Mouse (Mus musculus): ENCODE data around the gene Tspan18.

Gene Tspan18

DNA sequence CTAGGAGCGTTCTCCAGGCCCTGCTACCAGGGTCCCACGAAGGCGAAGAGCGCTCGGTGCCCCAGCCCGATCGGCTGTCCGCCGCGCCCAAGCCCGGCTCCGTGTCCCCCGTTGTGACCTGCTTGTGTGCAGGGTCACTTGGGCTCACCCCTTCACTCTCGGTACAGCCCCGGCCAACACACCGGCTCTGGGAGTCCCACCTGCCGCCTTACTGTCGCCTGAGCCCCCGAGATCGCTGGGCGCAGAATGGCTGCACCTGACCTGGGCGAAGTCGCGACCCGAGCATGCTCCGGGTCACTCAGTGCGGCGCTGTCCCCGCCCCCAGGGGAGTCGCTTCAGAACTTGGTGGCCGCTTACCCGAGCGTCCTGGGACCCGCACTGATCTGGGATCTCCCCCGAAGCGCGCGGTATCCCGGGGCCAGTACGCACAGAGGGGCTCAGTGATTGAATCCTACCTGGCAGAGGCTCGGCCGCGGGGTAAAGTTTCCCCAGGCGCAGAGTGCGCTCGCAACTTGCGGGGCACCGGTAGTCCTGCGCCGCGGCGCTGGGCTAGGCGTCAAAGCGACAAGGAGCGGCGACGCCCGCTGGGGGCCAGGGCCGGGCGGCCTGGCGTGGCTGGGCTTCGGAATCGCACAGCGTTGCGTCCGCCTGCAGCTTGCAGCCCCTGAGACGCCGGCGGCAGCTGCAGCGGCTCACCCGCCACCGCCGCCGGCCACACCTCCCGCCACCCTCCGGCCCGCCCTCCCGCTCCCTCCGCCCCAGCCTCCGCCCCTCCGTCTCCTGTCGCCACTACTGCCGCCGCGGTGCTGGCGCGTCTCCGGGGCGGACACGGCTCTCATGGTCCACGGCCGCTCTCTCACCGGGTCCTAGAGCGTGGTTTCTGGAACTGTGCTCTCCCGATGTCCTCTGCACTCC is at the start of gene Tspan18:
Tspan18 (minus strand) TSS at position 689 of the 915 bp plus-strand sequence.
- CTCF ChIA-PET, result no interaction called here

- CTCF ChIA-PET, result no interaction called here
Observed at GRCm38 (mm10) chr2:93383831-93384230, 49.5 kb upstream of the Tspan18 start.

- CTCF ChIA-PET, result no interaction called here
Observed at GRCm38 (mm10) chr2:93380680-93381089, 46.4 kb upstream of the Tspan18 start.

DNA sequence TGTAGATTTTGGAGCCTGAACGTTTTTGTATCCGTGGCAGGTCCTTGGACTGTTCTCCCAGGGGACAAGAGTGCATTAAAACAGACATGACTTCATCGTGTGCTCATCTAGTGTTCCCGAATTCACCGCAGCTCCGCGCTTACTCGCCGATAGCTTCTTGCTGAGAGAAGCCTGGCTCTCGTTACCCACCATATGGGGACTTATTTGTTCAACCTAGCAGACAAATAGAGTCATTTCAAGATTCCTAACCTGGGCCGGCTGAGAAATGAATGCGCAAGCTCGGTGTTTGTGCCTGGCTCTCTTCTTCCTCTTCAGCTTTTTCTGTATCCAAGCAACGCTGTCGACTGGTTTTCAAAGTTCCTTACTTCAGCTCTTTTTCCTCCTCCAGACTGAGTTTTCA is 43.5 kb upstream of the Tspan18 start:
- CTCF ChIA-PET, result interaction anchor here (0.5 kb wide), 1 partner anchor 21 kb away, joined by 10 read pairs; no protein-coding TSS in a partner anchor

DNA sequence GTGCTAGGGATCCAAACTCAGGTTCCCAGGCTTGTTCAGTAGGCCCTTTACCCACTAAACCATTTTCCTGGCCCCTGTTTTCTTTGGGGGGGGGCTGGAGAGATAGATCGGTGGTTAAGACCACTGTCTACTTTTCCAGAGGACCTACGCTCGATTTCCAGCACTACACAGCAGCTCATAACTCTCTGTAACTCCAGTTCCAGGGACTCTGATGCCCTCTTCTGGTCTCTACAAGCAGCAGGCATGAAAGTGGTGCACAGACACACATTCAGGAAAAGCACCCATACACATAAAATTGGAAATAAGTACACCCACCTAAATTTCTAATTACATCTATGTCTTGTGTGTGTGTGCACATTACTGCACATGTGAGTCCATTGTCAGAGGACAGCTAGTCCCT is 42.9 kb upstream of the Tspan18 start:
- CTCF ChIA-PET, result interaction anchor here (0.5 kb wide), 1 partner anchor 20 kb away, joined by 10 read pairs; no protein-coding TSS in a partner anchor

GRCm38 (mm10) chr2:93372872-93373271 is 38.6 kb upstream of the Tspan18 start:
- CTCF ChIA-PET, result no interaction called here

GRCm38 (mm10) chr2:93372097-93372571 is 37.8 kb upstream of the Tspan18 start:
- CTCF ChIA-PET, result interaction anchor here (0.5 kb wide), 1 partner anchor 17 kb away, joined by 3 read pairs; no protein-coding TSS in a partner anchor

DNA sequence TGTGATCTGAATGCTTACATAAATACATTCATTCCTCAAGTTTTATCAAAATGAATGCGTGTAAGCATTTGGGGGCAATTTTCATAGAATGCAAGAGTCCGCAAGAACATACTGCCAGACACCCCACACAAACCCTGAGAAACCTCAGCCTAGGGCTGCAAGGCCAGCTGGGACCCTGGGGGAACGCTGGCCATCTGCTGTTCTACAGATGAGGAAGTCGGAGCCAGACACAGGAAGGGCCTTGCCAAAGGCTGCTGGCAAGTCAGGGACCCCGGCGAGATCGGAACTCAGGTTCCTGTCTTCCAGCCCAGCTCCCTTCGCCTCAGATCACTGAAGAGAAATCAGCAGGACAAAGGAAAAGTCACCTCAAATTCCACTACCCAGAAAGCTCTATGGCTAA is 34.6 kb upstream of the Tspan18 start:
- CTCF ChIA-PET, result no interaction called here

DNA sequence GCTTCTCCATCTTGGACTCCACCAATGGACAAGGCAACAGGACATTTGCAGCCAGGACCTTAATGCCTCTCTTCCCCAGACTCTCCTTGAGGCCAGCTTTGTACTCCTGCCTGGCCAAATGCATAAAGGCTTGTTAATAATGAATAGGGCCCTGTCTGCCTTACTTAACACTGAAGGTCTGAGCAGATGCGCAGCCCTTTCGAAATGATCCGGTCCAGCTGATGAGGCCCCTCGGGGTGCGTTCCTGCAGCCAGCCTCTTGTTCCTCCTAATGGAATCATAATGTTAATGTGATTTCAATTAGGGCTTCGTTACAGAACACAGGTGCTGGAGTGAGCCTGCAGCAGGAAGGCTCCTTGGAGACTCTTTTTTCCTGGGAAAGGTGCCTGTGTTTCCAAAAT is 33.7 kb upstream of the Tspan18 start:
- CTCF ChIA-PET, result no interaction called here

GRCm38 (mm10) chr2:93365411-93365810 is 31.1 kb upstream of the Tspan18 start:
- CTCF ChIA-PET, result interaction anchor here (0.6 kb wide), 1 partner anchor 585 kb away, joined by 4 read pairs; no protein-coding TSS in a partner anchor

DNA sequence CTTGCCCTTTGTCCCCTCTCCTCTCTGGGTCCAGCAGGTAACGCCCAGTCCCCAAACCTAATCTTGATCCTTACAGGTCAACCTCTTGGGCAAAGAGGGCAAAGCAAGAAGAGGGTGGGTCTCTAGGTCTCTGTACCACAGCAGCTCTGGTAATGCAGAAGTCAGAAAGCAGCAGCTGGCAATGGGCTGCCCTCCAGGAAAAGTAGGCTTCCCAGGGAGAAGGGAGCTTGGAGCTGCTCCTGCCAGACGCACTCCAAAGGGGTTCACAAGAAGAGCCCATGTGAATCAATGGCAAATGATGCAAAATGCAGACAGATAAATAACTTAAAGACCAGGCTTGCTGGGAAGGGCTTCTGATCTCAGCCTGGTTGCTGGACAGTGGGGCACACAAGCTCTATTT is 30.6 kb upstream of the Tspan18 start:
- CTCF ChIA-PET, result interaction anchor here (0.6 kb wide), 1 partner anchor 585 kb away, joined by 4 read pairs; no protein-coding TSS in a partner anchor

DNA sequence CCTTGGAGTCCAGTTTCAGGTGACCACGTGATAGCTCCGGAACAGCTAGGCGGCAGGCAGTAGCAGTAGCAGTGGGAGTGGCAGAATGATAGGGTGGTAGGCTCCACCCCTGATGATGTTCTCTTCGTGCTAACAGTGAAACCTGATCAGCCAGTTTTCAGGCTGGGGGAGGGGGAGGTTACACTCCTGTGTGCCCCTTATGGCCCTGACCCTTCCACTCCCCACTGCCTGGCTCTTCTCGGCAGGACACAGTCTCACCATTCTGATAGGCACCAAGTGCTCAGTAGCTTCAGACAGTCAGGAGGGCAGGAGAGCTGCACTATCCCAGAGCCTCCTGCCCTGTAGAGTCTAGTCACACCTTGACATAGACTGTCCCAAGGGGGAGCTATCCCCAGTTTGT is 27.1 kb upstream of the Tspan18 start:
- CTCF ChIA-PET, result no interaction called here

GRCm38 (mm10) chr2:93360310-93360709 is 26.0 kb upstream of the Tspan18 start:
- CTCF ChIA-PET, result no interaction called here

DNA sequence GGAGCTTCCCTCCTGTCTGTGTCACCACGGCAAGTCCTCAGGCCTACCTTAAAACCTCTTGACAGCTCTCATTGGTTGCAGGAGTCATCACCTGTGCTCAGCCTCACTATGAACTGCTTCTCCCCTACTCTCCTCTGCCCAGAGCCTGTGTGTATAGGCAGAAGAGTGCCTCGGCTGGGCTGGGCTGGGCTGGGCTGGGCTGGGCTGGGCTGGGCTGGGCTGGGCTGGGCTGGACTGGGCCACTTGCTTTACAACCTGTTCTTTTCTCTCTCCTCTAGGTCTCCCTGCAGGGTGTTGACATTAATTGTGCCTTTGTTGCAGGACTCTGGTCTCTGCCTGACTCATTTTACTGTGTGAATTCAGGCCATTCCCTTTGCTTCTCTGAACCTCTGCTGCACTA is 23.1 kb upstream of the Tspan18 start:
- CTCF ChIA-PET, result interaction anchor here (0.7 kb wide), 1 partner anchor 20 kb away, joined by 10 read pairs; no protein-coding TSS in a partner anchor

- CTCF ChIA-PET, result no interaction called here
Observed at GRCm38 (mm10) chr2:93355845-93356244, 21.5 kb upstream of the Tspan18 start.

DNA sequence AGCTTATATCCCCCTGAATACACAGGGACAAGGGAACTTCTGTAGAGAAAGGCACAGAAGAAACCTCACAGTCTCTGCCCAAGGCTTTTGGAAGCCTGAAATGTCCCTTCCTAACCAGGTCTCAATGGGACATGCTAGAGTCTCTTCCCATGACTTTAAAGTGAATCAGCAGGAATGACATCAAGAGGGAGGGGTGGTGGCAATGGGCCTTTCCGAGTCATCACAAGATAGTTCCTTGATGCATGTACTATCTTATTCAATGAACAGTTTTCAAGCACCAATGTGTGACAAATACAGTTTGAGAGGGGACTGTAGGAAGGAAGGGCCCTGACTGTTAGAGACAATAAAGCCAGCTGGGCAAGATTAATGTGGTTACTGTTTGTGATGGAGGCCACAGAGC is 20.3 kb upstream of the Tspan18 start:
- CTCF ChIA-PET, result no interaction called here

DNA sequence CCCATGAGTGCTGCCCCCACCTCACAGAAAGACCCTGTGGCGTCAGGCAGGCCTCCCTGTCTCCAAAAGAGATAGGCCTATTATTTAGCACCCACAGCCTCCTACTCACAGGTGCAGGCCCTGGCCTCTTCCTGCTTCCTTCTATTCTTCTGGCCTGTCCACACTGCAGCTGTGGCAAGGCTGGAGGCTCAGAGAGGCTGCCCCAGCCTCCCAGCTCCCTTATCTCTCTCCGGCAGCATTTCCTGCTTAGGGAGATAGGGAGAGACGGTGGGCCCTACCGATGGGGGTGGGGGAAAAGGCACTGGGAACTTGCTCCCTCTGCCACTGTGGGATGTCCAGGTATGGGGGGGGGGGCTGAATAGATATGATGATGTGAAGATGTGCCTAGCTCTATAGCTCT is 19.4 kb upstream of the Tspan18 start:
- CTCF ChIA-PET, result no interaction called here

- CTCF ChIA-PET, result no interaction called here
Observed at GRCm38 (mm10) chr2:93352915-93353685, 18.8 kb upstream of the Tspan18 start.

DNA sequence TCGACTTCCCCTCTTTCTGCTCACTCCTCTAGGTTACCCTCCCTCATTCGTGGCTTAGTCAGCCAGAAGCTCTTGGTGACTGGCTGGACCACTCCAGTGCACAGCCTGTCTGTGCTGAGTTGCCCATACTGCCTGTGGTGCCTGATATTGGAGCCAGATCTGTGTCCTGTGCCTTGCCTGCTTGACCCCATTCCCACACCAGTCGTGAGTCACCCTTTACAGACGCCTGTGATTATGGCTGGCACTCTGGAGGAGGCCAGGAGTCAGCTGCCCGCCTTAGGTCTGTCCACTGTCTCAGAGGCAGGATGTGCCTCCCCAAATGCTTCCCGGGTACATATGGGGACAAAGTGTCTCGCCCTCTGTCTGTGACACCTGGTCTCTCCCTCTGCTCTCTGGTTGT is 17.0 kb upstream of the Tspan18 start:
- CTCF ChIA-PET, result no interaction called here

GRCm38 (mm10) chr2:93347018-93347417 is 12.7 kb upstream of the Tspan18 start:
- CTCF ChIA-PET, result no interaction called here

DNA sequence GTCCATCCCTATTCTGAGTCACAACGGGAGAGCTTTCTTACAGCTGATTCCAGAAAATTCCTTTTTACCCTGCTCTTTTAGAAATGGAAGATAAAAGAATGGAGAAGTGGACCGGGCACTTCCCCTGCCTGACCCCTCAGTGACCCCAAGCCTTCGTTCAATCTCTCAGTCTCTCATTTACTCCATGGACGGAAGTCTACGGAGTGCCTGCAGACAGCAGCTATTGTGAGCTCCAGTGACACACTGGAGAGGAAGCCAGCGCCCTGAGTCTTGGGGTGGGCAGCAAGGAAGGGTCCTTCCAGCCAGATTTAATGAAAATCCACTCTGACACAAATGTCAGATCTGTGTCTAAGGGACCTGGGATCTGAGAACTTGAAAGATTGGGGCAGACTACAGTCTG is 12.3 kb upstream of the Tspan18 start:
- CTCF ChIA-PET, result interaction anchor here (0.6 kb wide), 1 partner anchor 27 kb away, joined by 3 read pairs; no protein-coding TSS in a partner anchor

- CTCF ChIA-PET, result interaction anchor here (0.6 kb wide), 1 partner anchor 118 kb away, joined by 4 read pairs; no protein-coding TSS in a partner anchor
Observed at GRCm38 (mm10) chr2:93345663-93346268, 11.5 kb upstream of the Tspan18 start.
